Mouse (Mus musculus): ENCODE results near the gene Gast. TPM values are rescaled to one million over a fixed set of nuclear protein-coding genes. Genes with fewer than 3 reads are reported as not detected.

Gene Gast
- total and polyA plus RNA-seq, 2 experiments from 2014 or later, result not detected

- TF ChIP-seq CTCF (IDR thresholded peaks at IDR 0.05; ENCODE audit: low read depth) (no peak), EP300 (IDR thresholded peaks at IDR 0.05; ENCODE audit: low read depth) (no peak)
- no peak overlapping the region for H3K4me2 ChIP-seq (ENCODE audit: low read depth, low read length)
- no peaks in the 10 kb centered on the region for H3K9me3 ChIP-seq (replicated peaks; ENCODE audit: control insufficient read depth, low read length)
- no peaks in the 10 kb centered on the region for H3K4me1 ChIP-seq (ENCODE audit: control insufficient read depth, insufficient read depth)
- no peak for ATAC-seq (ENCODE audit: insufficient read depth, low read depth)
- H3K36me3 ChIP-seq (replicated peaks; ENCODE audit: control insufficient read depth, insufficient read depth, low read length), result peaks cover 93% of the 10 kb centered on the region
- H3K27ac ChIP-seq (ENCODE audit: low read depth), result no peak overlapping the region
- H3K27me3 ChIP-seq (ENCODE audit: control insufficient read depth, insufficient read depth, low read length), result no peaks in the 10 kb centered on the region
- no peak for DNase-seq (ENCODE audit: low spot score)
- no peak overlapping the region for H3K9ac ChIP-seq (replicated peaks; ENCODE audit: low read depth, low read length)
- 93% methylated on average over 14 of the region's 14 CpGs for WGBS
- no peak overlapping the region for H3K4me3 ChIP-seq (ENCODE audit: low read depth, low read length)
Measured at GRCm38 (mm10) chr11:100377989-100378388, 43.8 kb downstream of the Gast start.

- 89% methylated on average over 5 of the region's 5 CpGs for WGBS
- Histone ChIP-seq H3K9me3 (replicated peaks; ENCODE audit: control insufficient read depth, low read length) (no peaks in the 10 kb centered on the region), H3K9ac (replicated peaks; ENCODE audit: low read depth, low read length) (no peak overlapping the region), H3K4me2 (ENCODE audit: low read depth, low read length) (no peak overlapping the region), H3K4me1 (ENCODE audit: control insufficient read depth, insufficient read depth) (no peaks in the 10 kb centered on the region), H3K27ac (ENCODE audit: low read depth) (no peak overlapping the region), H3K4me3 (ENCODE audit: low read depth, low read length) (no peak overlapping the region), H3K36me3 (replicated peaks; ENCODE audit: control insufficient read depth, insufficient read depth, low read length) (peaks cover 93% of the 10 kb centered on the region), H3K27me3 (ENCODE audit: control insufficient read depth, insufficient read depth, low read length) (no peaks in the 10 kb centered on the region)
- ATAC-seq (ENCODE audit: insufficient read depth, low read depth), result no peak
- TF ChIP-seq CTCF (IDR thresholded peaks at IDR 0.05; ENCODE audit: low read depth) (no peak), EP300 (IDR thresholded peaks at IDR 0.05; ENCODE audit: low read depth) (no peak)
- DNase-seq (ENCODE audit: low spot score), result no peak
Measured at GRCm38 (mm10) chr11:100378446-100378845, 44.2 kb downstream of the Gast start.

- H3K27ac ChIP-seq (ENCODE audit: low read depth), result no peak overlapping the region
- ATAC-seq (ENCODE audit: insufficient read depth, low read depth), result no peak
Measured at GRCm38 (mm10) chr11:100379311-100379710, 45.1 kb downstream of the Gast start.

GRCm38 (mm10) chr11:100382682-100383081 lies 48.5 kb downstream of the Gast start:
- ATAC-seq (ENCODE audit: insufficient read depth, low read depth) (no peak), DNase-seq (ENCODE audit: low spot score) (no peak)
- no peaks in the 10 kb centered on the region for H3K27me3 ChIP-seq (ENCODE audit: control insufficient read depth, insufficient read depth, low read length)
- H3K4me1 ChIP-seq (ENCODE audit: control insufficient read depth, insufficient read depth), result peaks cover 13% of the 10 kb centered on the region
- no peak overlapping the region for H3K4me3 ChIP-seq (ENCODE audit: low read depth, low read length)
- no peak overlapping the region for H3K27ac ChIP-seq (ENCODE audit: low read depth)
- 80% methylated on average over 5 of the region's 6 CpGs for WGBS
- peaks cover 81% of the 10 kb centered on the region for H3K36me3 ChIP-seq (replicated peaks; ENCODE audit: control insufficient read depth, insufficient read depth, low read length)
- TF ChIP-seq CTCF (IDR thresholded peaks at IDR 0.05; ENCODE audit: low read depth), result no peak
- no peak for TF ChIP-seq EP300 (IDR thresholded peaks at IDR 0.05; ENCODE audit: low read depth)
- no peaks in the 10 kb centered on the region for H3K9me3 ChIP-seq (replicated peaks; ENCODE audit: control insufficient read depth, low read length)
- no peak overlapping the region for H3K4me2 ChIP-seq (ENCODE audit: low read depth, low read length)
- H3K9ac ChIP-seq (replicated peaks; ENCODE audit: low read depth, low read length), result no peak overlapping the region

More at GRCm38 (mm10) chr11:100379311-100379710, 45.1 kb downstream of the Gast start:
- H3K36me3 ChIP-seq (replicated peaks; ENCODE audit: control insufficient read depth, insufficient read depth, low read length), result peaks cover 93% of the 10 kb centered on the region
- H3K27me3 ChIP-seq (ENCODE audit: control insufficient read depth, insufficient read depth, low read length), result no peaks in the 10 kb centered on the region
- H3K4me3 ChIP-seq (ENCODE audit: low read depth, low read length), result no peak overlapping the region
- H3K9me3 ChIP-seq (replicated peaks; ENCODE audit: control insufficient read depth, low read length), result no peaks in the 10 kb centered on the region
- DNase-seq (ENCODE audit: low spot score), result no peak
- no peaks in the 10 kb centered on the region for H3K4me1 ChIP-seq (ENCODE audit: control insufficient read depth, insufficient read depth)
- TF ChIP-seq EP300 (IDR thresholded peaks at IDR 0.05; ENCODE audit: low read depth) (no peak), CTCF (IDR thresholded peaks at IDR 0.05; ENCODE audit: low read depth) (no peak)
- H3K4me2 ChIP-seq (ENCODE audit: low read depth, low read length), result no peak overlapping the region
- WGBS, result 84% methylated on average over 4 of the region's 4 CpGs
- no peak overlapping the region for H3K9ac ChIP-seq (replicated peaks; ENCODE audit: low read depth, low read length)

GRCm38 (mm10) chr11:100385016-100385415 lies 50.8 kb downstream of the Gast start:
- Histone ChIP-seq H3K9ac (replicated peaks; ENCODE audit: low read depth, low read length) (no peak overlapping the region), H3K4me2 (ENCODE audit: low read depth, low read length) (no peak overlapping the region), H3K4me1 (ENCODE audit: control insufficient read depth, insufficient read depth) (peaks cover 36% of the 10 kb centered on the region), H3K9me3 (replicated peaks; ENCODE audit: control insufficient read depth, low read length) (no peaks in the 10 kb centered on the region), H3K27me3 (ENCODE audit: control insufficient read depth, insufficient read depth, low read length) (no peaks in the 10 kb centered on the region), H3K4me3 (ENCODE audit: low read depth, low read length) (no peak overlapping the region), H3K27ac (ENCODE audit: low read depth) (no peak overlapping the region), H3K36me3 (replicated peaks; ENCODE audit: control insufficient read depth, insufficient read depth, low read length) (peaks cover 60% of the 10 kb centered on the region)
- TF ChIP-seq EP300 (IDR thresholded peaks at IDR 0.05; ENCODE audit: low read depth), result no peak
- no peak for TF ChIP-seq CTCF (IDR thresholded peaks at IDR 0.05; ENCODE audit: low read depth)
- ATAC-seq (ENCODE audit: insufficient read depth, low read depth) (no peak), DNase-seq (ENCODE audit: low spot score) (no peak)
- 79% methylated on average over 3 of the region's 3 CpGs for WGBS

GRCm38 (mm10) chr11:100386586-100386985 lies 52.4 kb downstream of the Gast start:
- H3K4me1 ChIP-seq (ENCODE audit: control insufficient read depth, insufficient read depth), result peaks cover 52% of the 10 kb centered on the region
- no peak for TF ChIP-seq EP300 (IDR thresholded peaks at IDR 0.05; ENCODE audit: low read depth)
- no peak for TF ChIP-seq CTCF (IDR thresholded peaks at IDR 0.05; ENCODE audit: low read depth)
- H3K9ac ChIP-seq (replicated peaks; ENCODE audit: low read depth, low read length), result no peak overlapping the region
- no peak overlapping the region for H3K27ac ChIP-seq (ENCODE audit: low read depth)
- WGBS, result 67% methylated on average over 5 of the region's 5 CpGs
- no peak overlapping the region for H3K4me2 ChIP-seq (ENCODE audit: low read depth, low read length)
- ATAC-seq (ENCODE audit: insufficient read depth, low read depth) (no peak), DNase-seq (ENCODE audit: low spot score) (no peak)
- H3K27me3 ChIP-seq (ENCODE audit: control insufficient read depth, insufficient read depth, low read length), result no peaks in the 10 kb centered on the region
- H3K9me3 ChIP-seq (replicated peaks; ENCODE audit: control insufficient read depth, low read length), result no peaks in the 10 kb centered on the region
- H3K36me3 ChIP-seq (replicated peaks; ENCODE audit: control insufficient read depth, insufficient read depth, low read length), result peaks cover 47% of the 10 kb centered on the region
- H3K4me3 ChIP-seq (ENCODE audit: low read depth, low read length), result no peak overlapping the region

Other genes starting within 250 kb of the Gast start
- gene Krt32, start 246.2 kb upstream of the Gast start, total RNA-seq (2014; rRNA removed; ENCODE audit: low replicate concordance), result not detected in 2 replicates
- not detected in 2 replicates for gene Krt32, start 246.2 kb upstream of the Gast start, polyA plus RNA-seq (2015; fragmentation: Nextera tagmentation; extraction: Ambion mirVana)
- not detected in 2 replicates for gene Krt35, start 238.2 kb upstream of the Gast start, total RNA-seq (2014; rRNA removed; ENCODE audit: low replicate concordance)
- gene Krt35, start 238.2 kb upstream of the Gast start, polyA plus RNA-seq (2015; fragmentation: Nextera tagmentation; extraction: Ambion mirVana), result not detected in 2 replicates
- not detected in 2 replicates for gene Krt36, start 228.8 kb upstream of the Gast start, total RNA-seq (2014; rRNA removed; ENCODE audit: low replicate concordance)
- not detected in 2 replicates for gene Krt36, start 228.8 kb upstream of the Gast start, polyA plus RNA-seq (2015; fragmentation: Nextera tagmentation; extraction: Ambion mirVana)
- gene Krt13, start 212.8 kb upstream of the Gast start, total RNA-seq (2014; rRNA removed; ENCODE audit: low replicate concordance), result not detected in 2 replicates
- 0.30 TPM in 1 of 2 replicates, not detected in the other for gene Krt13, start 212.8 kb upstream of the Gast start, polyA plus RNA-seq (2015; fragmentation: Nextera tagmentation; extraction: Ambion mirVana)
- 0.12 and 8.1 TPM in 2 replicates for gene Krt15, start 198.5 kb upstream of the Gast start, total RNA-seq (2014; rRNA removed; ENCODE audit: low replicate concordance)
- 0.40 and 2.8 TPM in 2 replicates for gene Krt15, start 198.5 kb upstream of the Gast start, polyA plus RNA-seq (2015; fragmentation: Nextera tagmentation; extraction: Ambion mirVana)
- 22.5 and 52.2 TPM in 2 replicates for gene Krt19, start 185.7 kb upstream of the Gast start, total RNA-seq (2014; rRNA removed; ENCODE audit: low replicate concordance)
- 20.6 and 29.3 TPM in 2 replicates for gene Krt19, start 185.7 kb upstream of the Gast start, polyA plus RNA-seq (2015; fragmentation: Nextera tagmentation; extraction: Ambion mirVana)
- not detected in 2 replicates for gene Krt9, start 141.2 kb upstream of the Gast start, total RNA-seq (2014; rRNA removed; ENCODE audit: low replicate concordance)
- gene Krt9, start 141.2 kb upstream of the Gast start, polyA plus RNA-seq (2015; fragmentation: Nextera tagmentation; extraction: Ambion mirVana), result not detected in 2 replicates
- 2.3 and 3.1 TPM in 2 replicates for gene Krt14, start 126.9 kb upstream of the Gast start, total RNA-seq (2014; rRNA removed; ENCODE audit: low replicate concordance)
- gene Krt14, start 126.9 kb upstream of the Gast start, polyA plus RNA-seq (2015; fragmentation: Nextera tagmentation; extraction: Ambion mirVana), result 2.8 and 3.0 TPM in 2 replicates
- gene Krt16, start 85.5 kb upstream of the Gast start, total RNA-seq (2014; rRNA removed; ENCODE audit: low replicate concordance), result not detected in 2 replicates
- not detected in 2 replicates for gene Krt16, start 85.5 kb upstream of the Gast start, polyA plus RNA-seq (2015; fragmentation: Nextera tagmentation; extraction: Ambion mirVana)
- gene Krt17, start 73.4 kb upstream of the Gast start, total RNA-seq (2014; rRNA removed; ENCODE audit: low replicate concordance), result 2.2 TPM in 1 of 2 replicates, not detected in the other
- gene Krt17, start 73.4 kb upstream of the Gast start, polyA plus RNA-seq (2015; fragmentation: Nextera tagmentation; extraction: Ambion mirVana), result 0.14 and 0.32 TPM in 2 replicates
- not detected in 2 replicates for gene Krt42, start 64.5 kb upstream of the Gast start, total RNA-seq (2014; rRNA removed; ENCODE audit: low replicate concordance)
- not detected in 2 replicates for gene Krt42, start 64.5 kb upstream of the Gast start, polyA plus RNA-seq (2015; fragmentation: Nextera tagmentation; extraction: Ambion mirVana)
- 64.1 and 105 TPM in 2 replicates for gene Eif1, start 14.5 kb upstream of the Gast start, total RNA-seq (2014; rRNA removed; ENCODE audit: low replicate concordance)
- gene Eif1, start 14.5 kb upstream of the Gast start, polyA plus RNA-seq (2015; fragmentation: Nextera tagmentation; extraction: Ambion mirVana), result 1,927 and 2,123 TPM in 2 replicates
- 3.5 and 5.7 TPM in 2 replicates for gene Hap1, start 21.7 kb downstream of the Gast start, total RNA-seq (2014; rRNA removed; ENCODE audit: low replicate concordance)
- 2.0 TPM in 2 replicates for gene Hap1, start 21.7 kb downstream of the Gast start, polyA plus RNA-seq (2015; fragmentation: Nextera tagmentation; extraction: Ambion mirVana)
- 319 and 341 TPM in 2 replicates for gene Jup, start 63.4 kb downstream of the Gast start, total RNA-seq (2014; rRNA removed; ENCODE audit: low replicate concordance)
- gene Jup, start 63.4 kb downstream of the Gast start, polyA plus RNA-seq (2015; fragmentation: Nextera tagmentation; extraction: Ambion mirVana), result 135 and 142 TPM in 2 replicates
- 58.0 and 66.1 TPM in 2 replicates for gene P3h4, start 80.4 kb downstream of the Gast start, total RNA-seq (2014; rRNA removed; ENCODE audit: low replicate concordance)
- gene P3h4, start 80.4 kb downstream of the Gast start, polyA plus RNA-seq (2015; fragmentation: Nextera tagmentation; extraction: Ambion mirVana), result 39.3 and 42.9 TPM in 2 replicates
- 106 and 114 TPM in 2 replicates for gene Fkbp10, start 81.3 kb downstream of the Gast start, total RNA-seq (2014; rRNA removed; ENCODE audit: low replicate concordance)
- 93.0 and 95.9 TPM in 2 replicates for gene Fkbp10, start 81.3 kb downstream of the Gast start, polyA plus RNA-seq (2015; fragmentation: Nextera tagmentation; extraction: Ambion mirVana)
- gene Nt5c3b, start 107.4 kb downstream of the Gast start, total RNA-seq (2014; rRNA removed; ENCODE audit: low replicate concordance), result 54.4 and 68.3 TPM in 2 replicates
- gene Nt5c3b, start 107.4 kb downstream of the Gast start, polyA plus RNA-seq (2015; fragmentation: Nextera tagmentation; extraction: Ambion mirVana), result 84.7 and 85.0 TPM in 2 replicates
- gene Klhl10, start 107.5 kb downstream of the Gast start, total RNA-seq (2014; rRNA removed; ENCODE audit: low replicate concordance), result not detected in 2 replicates
- gene Klhl10, start 107.5 kb downstream of the Gast start, polyA plus RNA-seq (2015; fragmentation: Nextera tagmentation; extraction: Ambion mirVana), result 0.34 and 0.47 TPM in 2 replicates
- gene Klhl11, start 138.3 kb downstream of the Gast start, total RNA-seq (2014; rRNA removed; ENCODE audit: low replicate concordance), result 10.3 and 16.6 TPM in 2 replicates
- 4.6 and 5.3 TPM in 2 replicates for gene Klhl11, start 138.3 kb downstream of the Gast start, polyA plus RNA-seq (2015; fragmentation: Nextera tagmentation; extraction: Ambion mirVana)
- 68.4 and 75.6 TPM in 2 replicates for gene Acly, start 193.6 kb downstream of the Gast start, total RNA-seq (2014; rRNA removed; ENCODE audit: low replicate concordance)
- gene Acly, start 193.6 kb downstream of the Gast start, polyA plus RNA-seq (2015; fragmentation: Nextera tagmentation; extraction: Ambion mirVana), result 32.3 and 35.5 TPM in 2 replicates
- 0.23 and 0.39 TPM in 2 replicates for gene Ttc25, start 211.2 kb downstream of the Gast start, total RNA-seq (2014; rRNA removed; ENCODE audit: low replicate concordance)
- 0.37 TPM in 2 replicates for gene Ttc25, start 211.2 kb downstream of the Gast start, polyA plus RNA-seq (2015; fragmentation: Nextera tagmentation; extraction: Ambion mirVana)
- 10.8 and 28.3 TPM in 2 replicates for gene Cnp, start 240.5 kb downstream of the Gast start, total RNA-seq (2014; rRNA removed; ENCODE audit: low replicate concordance)
- 11.5 and 12.4 TPM in 2 replicates for gene Cnp, start 240.5 kb downstream of the Gast start, polyA plus RNA-seq (2015; fragmentation: Nextera tagmentation; extraction: Ambion mirVana)

Measured in heart, postnatal 0 days (tissue).